Mouse (Mus musculus): ENCODE measurements around the gene Ctsf. TPM values are rescaled to one million over a fixed set of nuclear protein-coding genes. Genes with fewer than 3 reads are reported as not detected.

Gene Ctsf
- total and polyA plus RNA-seq, 2 experiments from 2014 or later: 82.5 to 117 TPM

GRCm38 (mm10) chr19:4876241-4876640, 21.3 kb downstream of the Ctsf start:
- Histone ChIP-seq H3K4me1 (ENCODE audit: insufficient read depth, low read length) (peaks cover 6% of the 10 kb centered on the region; the same call in 1 of the 2 replicates), H3K9ac (replicated peaks; ENCODE audit: low read length, poor library complexity, severe bottlenecking) (no peak overlapping the region), H3K27ac (ENCODE audit: low read depth, low read length) (no peak overlapping the region), H3K4me2 (ENCODE audit: low read depth, low read length, poor library complexity, severe bottlenecking) (no peak overlapping the region), H3K36me3 (ENCODE audit: insufficient read depth, low read length) (no peaks in the 10 kb centered on the region), H3K4me3 (ENCODE audit: low read depth, low read length) (no peak overlapping the region), H3K27me3 (ENCODE audit: insufficient read depth, low read length) (no peaks in the 10 kb centered on the region), H3K9me3 (ENCODE audit: low read length) (no peaks in the 10 kb centered on the region)
- DNase-seq (ENCODE audit: low spot score): no peak
- no peak for TF ChIP-seq CTCF (IDR thresholded peaks at IDR 0.05)
- WGBS: 72% methylated on average over 4 of the region's 4 CpGs
- no peak for ATAC-seq (ENCODE audit: low FRiP score)

- no peak overlapping the region for H3K9ac ChIP-seq (replicated peaks; ENCODE audit: low read length, poor library complexity, severe bottlenecking)
- no peaks in the 10 kb centered on the region for H3K27me3 ChIP-seq (ENCODE audit: insufficient read depth, low read length)
- H3K9me3 ChIP-seq (ENCODE audit: low read length): no peaks in the 10 kb centered on the region
- no peak overlapping the region for H3K4me3 ChIP-seq (ENCODE audit: low read depth, low read length)
- no peak for TF ChIP-seq CTCF (IDR thresholded peaks at IDR 0.05)
- no peak overlapping the region for H3K27ac ChIP-seq (ENCODE audit: low read depth, low read length)
- peaks cover 6% of the 10 kb centered on the region; the same call in 1 of the 2 replicates for H3K4me1 ChIP-seq (ENCODE audit: insufficient read depth, low read length)
- no peak for DNase-seq (ENCODE audit: low spot score)
- WGBS: 77% methylated on average over 3 of the region's 3 CpGs
- H3K36me3 ChIP-seq (ENCODE audit: insufficient read depth, low read length): no peaks in the 10 kb centered on the region
- no peak for ATAC-seq (ENCODE audit: low FRiP score)
- H3K4me2 ChIP-seq (ENCODE audit: low read depth, low read length, poor library complexity, severe bottlenecking): no peak overlapping the region
Measured at GRCm38 (mm10) chr19:4876755-4877154, 21.8 kb downstream of the Ctsf start.

GRCm38 (mm10) chr19:4877785-4878184, 22.9 kb downstream of the Ctsf start, which contains the start of gene Actn3:
Gene Actn3, minus strand, starts transcription at chr19:4877909.
- Histone ChIP-seq H3K4me2 (ENCODE audit: low read depth, low read length, poor library complexity, severe bottlenecking) (peak within 1 kb of the TSS; percentile 88), H3K9ac (replicated peaks; ENCODE audit: low read length, poor library complexity, severe bottlenecking) (peak within 1 kb of the TSS; percentile 94), H3K4me1 (ENCODE audit: insufficient read depth, low read length) (peaks cover 6% of the 10 kb centered on the region; the same call in 1 of the 2 replicates), H3K36me3 (ENCODE audit: insufficient read depth, low read length) (no peaks in the 10 kb centered on the region), H3K27ac (ENCODE audit: low read depth, low read length) (peak within 1 kb of the TSS; percentile 85), H3K27me3 (ENCODE audit: insufficient read depth, low read length) (no peaks in the 10 kb centered on the region), H3K4me3 (ENCODE audit: low read depth, low read length) (peak within 1 kb of the TSS; percentile 86), H3K9me3 (ENCODE audit: low read length) (no peaks in the 10 kb centered on the region)
- no peak for TF ChIP-seq CTCF (IDR thresholded peaks at IDR 0.05)
- no peak for ATAC-seq (ENCODE audit: low FRiP score)
- DNase-seq (ENCODE audit: low spot score): no peak
- WGBS: 5% methylated on average over 17 of the region's 17 CpGs

GRCm38 (mm10) chr19:4878405-4879323, 23.7 kb downstream of the Ctsf start, which contains the start of gene Zdhhc24:
Gene Zdhhc24, plus strand, starts transcription at chr19:4878668.
- Histone ChIP-seq H3K9ac (replicated peaks; ENCODE audit: low read length, poor library complexity, severe bottlenecking) (peak within 1 kb of the TSS; percentile 94), H3K9me3 (ENCODE audit: low read length) (no peaks in the 10 kb centered on the region), H3K36me3 (ENCODE audit: insufficient read depth, low read length) (peaks cover 6% of the 10 kb centered on the region; the same call in 1 of the 2 replicates), H3K4me1 (ENCODE audit: insufficient read depth, low read length) (peaks cover 6% of the 10 kb centered on the region; the same call in 1 of the 2 replicates), H3K4me2 (ENCODE audit: low read depth, low read length, poor library complexity, severe bottlenecking) (peak within 1 kb of the TSS; percentile 88), H3K27ac (ENCODE audit: low read depth, low read length) (peak within 1 kb of the TSS; percentile 85), H3K27me3 (ENCODE audit: insufficient read depth, low read length) (no peaks in the 10 kb centered on the region), H3K4me3 (ENCODE audit: low read depth, low read length) (peak within 1 kb of the TSS; percentile 86)
- WGBS: 1% methylated on average over 52 of the region's 52 CpGs
- DNase-seq (ENCODE audit: low spot score): peak; percentile 97
- no peak for TF ChIP-seq CTCF (IDR thresholded peaks at IDR 0.05)
- ATAC-seq (ENCODE audit: low FRiP score): peak; percentile 98

- Histone ChIP-seq H3K36me3 (ENCODE audit: insufficient read depth, low read length) (peaks cover 6% of the 10 kb centered on the region; the same call in 1 of the 2 replicates), H3K27ac (ENCODE audit: low read depth, low read length) (no peak overlapping the region), H3K9ac (replicated peaks; ENCODE audit: low read length, poor library complexity, severe bottlenecking) (peak overlapping the region; percentile 94; the same call in 1 of the 2 replicates), H3K4me1 (ENCODE audit: insufficient read depth, low read length) (peaks cover 6% of the 10 kb centered on the region; the same call in 1 of the 2 replicates), H3K27me3 (ENCODE audit: insufficient read depth, low read length) (no peaks in the 10 kb centered on the region), H3K9me3 (ENCODE audit: low read length) (no peaks in the 10 kb centered on the region), H3K4me3 (ENCODE audit: low read depth, low read length) (peak overlapping the region; percentile 86), H3K4me2 (ENCODE audit: low read depth, low read length, poor library complexity, severe bottlenecking) (peak overlapping the region; percentile 88)
- 66% methylated on average over 10 of the region's 10 CpGs for WGBS
- DNase-seq (ENCODE audit: low spot score) (no peak), ATAC-seq (ENCODE audit: low FRiP score) (no peak)
- TF ChIP-seq CTCF (IDR thresholded peaks at IDR 0.05): no peak
Measured at GRCm38 (mm10) chr19:4879324-4879703, 24.4 kb downstream of the Ctsf start.

GRCm38 (mm10) chr19:4883961-4884360, 29.0 kb downstream of the Ctsf start:
- no peak for TF ChIP-seq CTCF (IDR thresholded peaks at IDR 0.05)
- DNase-seq (ENCODE audit: low spot score): no peak
- H3K9me3 ChIP-seq (ENCODE audit: low read length): no peaks in the 10 kb centered on the region
- H3K4me1 ChIP-seq (ENCODE audit: insufficient read depth, low read length): no peaks in the 10 kb centered on the region
- H3K27me3 ChIP-seq (ENCODE audit: insufficient read depth, low read length): no peaks in the 10 kb centered on the region
- no peak overlapping the region for H3K4me3 ChIP-seq (ENCODE audit: low read depth, low read length)
- H3K4me2 ChIP-seq (ENCODE audit: low read depth, low read length, poor library complexity, severe bottlenecking): no peak overlapping the region
- no peak overlapping the region for H3K9ac ChIP-seq (replicated peaks; ENCODE audit: low read length, poor library complexity, severe bottlenecking)
- H3K27ac ChIP-seq (ENCODE audit: low read depth, low read length): no peak overlapping the region
- peaks cover 6% of the 10 kb centered on the region; the same call in 1 of the 2 replicates for H3K36me3 ChIP-seq (ENCODE audit: insufficient read depth, low read length)
- WGBS: 92% methylated on average over 4 of the region's 4 CpGs
- ATAC-seq (ENCODE audit: low FRiP score): no peak

All from midbrain, postnatal 0 days (tissue).